Mouse (Mus musculus) forebrain, embryonic 16.5 days (tissue): ENCODE results near the gene Ctcf. TPM values are rescaled to one million over a fixed set of nuclear protein-coding genes. Genes with fewer than 3 reads are reported as not detected.
A peak's percentile ranks its signal among the peaks of the same experiment; 100 is the strongest.

Experiments used
- ATAC-seq: fragments of 200-750 bp; cut with Nextera tagmentation; 2 replicates; pipeline ENCODE4 v1.8.0; 2017; ENCODE audit warnings: mild to moderate bottlenecking, moderate library complexity
- H3K27ac ChIP-seq: fragments of 300-500 bp; sonication (generic); 2 replicates; pipeline ENCODE4 v1.5.1; 2014; ENCODE audit warnings: low read length, control low read depth
- H3K27me3 ChIP-seq: fragments of 300-500 bp; sonication (generic); replicated peaks from 2 replicates; pipeline ENCODE4 v1.6.1; 2014; ENCODE audit warnings: low read length; ENCODE audit not compliant: control insufficient read depth, insufficient read depth
- H3K36me3 ChIP-seq: fragments of 300-500 bp; sonication (generic); 2 replicates; pipeline ENCODE4 v1.6.1; 2014; ENCODE audit not compliant: control insufficient read depth, insufficient read depth
- H3K4me1 ChIP-seq: fragments of 300-500 bp; sonication (generic); replicated peaks from 2 replicates; pipeline ENCODE4 v1.6.1; 2014; ENCODE audit warnings: low read length; ENCODE audit not compliant: control insufficient read depth, insufficient read depth
- H3K4me2 ChIP-seq: fragments of 300-500 bp; sonication (generic); 2 replicates; pipeline ENCODE4 v1.6.1; 2014; ENCODE audit warnings: mild to moderate bottlenecking, low read length, control low read depth
- H3K4me3 ChIP-seq: fragments of 300-500 bp; sonication (generic); replicated peaks from 2 replicates; pipeline ENCODE4 v1.5.1; 2014; ENCODE audit warnings: mild to moderate bottlenecking, low read length, control low read depth
- H3K9ac ChIP-seq: fragments of 300-500 bp; sonication (generic); replicated peaks from 2 replicates; pipeline ENCODE4 v1.6.1; 2014; ENCODE audit warnings: low read depth, low read length, control low read depth
- H3K9me3 ChIP-seq: fragments of 300-500 bp; sonication (generic); 2 replicates; pipeline ENCODE4 v1.6.1; 2016; ENCODE audit warnings: low read length; ENCODE audit not compliant: control insufficient read depth
- WGBS: fragments of 180-500 bp; shearing (Covaris S2); extraction: QIAGEN DNeasy Blood & Tissue Kit; methylation state at CpG from one replicate; pipeline ENCODE4 v1.1.7; 2014; 5-methylcytosine and 5-hydroxymethylcytosine counted together
- polyA plus RNA-seq: library from polyadenylated mRNA; unstranded; fragments of >200 nt; fragmentation: Nextera tagmentation; extraction: Ambion mirVana; gene quantifications from 2 replicates; pipeline ENCODE4 v1.2.1, GENCODE M21; 2015

Ctcf gene
- polyA plus RNA-seq, 1 experiment from 2014 or later: 137 TPM

DNA sequence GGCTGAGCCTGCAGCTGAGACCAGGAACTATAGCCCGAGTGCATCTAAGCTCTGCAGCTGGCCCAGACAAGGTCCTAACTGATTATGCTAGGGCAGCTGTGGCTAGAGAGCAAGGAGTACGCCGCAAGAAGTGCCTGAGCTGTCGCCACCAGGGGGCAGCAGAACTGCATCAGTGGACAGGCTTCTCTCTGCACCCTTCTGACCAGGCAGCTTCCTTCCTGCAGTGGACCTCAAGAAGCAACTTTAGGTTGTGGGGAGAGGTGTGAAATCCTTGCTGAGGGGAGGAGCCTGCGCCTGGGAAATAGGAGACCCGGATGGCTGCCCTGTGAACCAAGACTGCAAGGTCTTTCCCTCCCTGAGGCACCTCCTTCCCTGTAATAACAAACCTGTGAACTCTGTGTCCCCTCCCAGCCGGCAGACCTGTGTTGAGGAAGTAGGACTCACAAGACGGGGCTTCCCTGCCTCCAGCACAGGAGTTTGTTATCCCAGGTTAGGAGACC lies 13.9 kb upstream of the Ctcf start:
- ATAC-seq: peak; percentile 86
- H3K36me3 ChIP-seq: peaks cover 18% of the 10 kb centered on the region
- H3K4me1 ChIP-seq: peaks cover 24% of the 10 kb centered on the region
- H3K27me3 ChIP-seq: no peaks in the 10 kb centered on the region
- H3K4me2 ChIP-seq: no peak overlapping the region
- peak overlapping the region; percentile 41; the same call in 1 of the 2 replicates for H3K27ac ChIP-seq
- H3K9me3 ChIP-seq: no peaks in the 10 kb centered on the region
- WGBS: 5% methylated on average over 7 of the region's 8 CpGs
- no peak overlapping the region for H3K9ac ChIP-seq
- no peak overlapping the region for H3K4me3 ChIP-seq

DNA sequence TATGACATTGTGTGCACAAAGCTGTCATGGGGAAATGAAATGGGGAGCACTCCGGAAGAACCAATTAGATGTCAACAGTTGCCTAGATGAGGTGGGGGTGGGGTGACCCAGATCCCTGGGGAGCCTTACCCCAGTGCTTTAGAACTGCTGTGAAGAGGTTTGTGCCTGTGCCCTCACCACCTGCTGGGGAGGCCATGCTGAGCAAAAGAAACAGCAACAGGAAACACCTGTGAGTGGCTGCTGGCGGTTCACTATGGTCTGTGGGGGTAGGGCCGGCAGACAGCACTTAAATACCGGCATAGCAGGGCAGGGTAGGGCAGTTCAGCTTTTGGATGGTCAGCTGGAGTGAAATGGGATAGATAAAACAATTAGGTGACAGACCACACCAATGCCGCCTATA lies 13.2 kb upstream of the Ctcf start:
- Histone ChIP-seq H3K27ac (no peak overlapping the region), H3K27me3 (no peaks in the 10 kb centered on the region), H3K4me2 (no peak overlapping the region), H3K36me3 (peaks cover 13% of the 10 kb centered on the region), H3K9ac (no peak overlapping the region), H3K9me3 (no peaks in the 10 kb centered on the region), H3K4me1 (peaks cover 24% of the 10 kb centered on the region), H3K4me3 (no peak overlapping the region)
- WGBS: 31% methylated on average over 5 of the region's 5 CpGs
- peak; percentile 0; the same call in 1 of the 2 replicates for ATAC-seq

GRCm38 (mm10) chr8:105623679-105624245 lies 12.6 kb upstream of the Ctcf start:
- WGBS: 60% methylated on average over 7 of the region's 7 CpGs
- H3K9ac ChIP-seq: no peak overlapping the region
- H3K4me1 ChIP-seq: peaks cover 24% of the 10 kb centered on the region
- no peaks in the 10 kb centered on the region for H3K27me3 ChIP-seq
- no peak for ATAC-seq
- H3K27ac ChIP-seq: no peak overlapping the region
- peaks cover 11% of the 10 kb centered on the region for H3K36me3 ChIP-seq
- no peak overlapping the region for H3K4me3 ChIP-seq
- no peaks in the 10 kb centered on the region for H3K9me3 ChIP-seq
- H3K4me2 ChIP-seq: no peak overlapping the region

GRCm38 (mm10) chr8:105624401-105624800 lies 12.0 kb upstream of the Ctcf start:
- H3K27me3 ChIP-seq: no peaks in the 10 kb centered on the region
- H3K27ac ChIP-seq: peak overlapping the region; percentile 61
- WGBS: 42% methylated on average over 3 of the region's 3 CpGs
- no peak overlapping the region for H3K4me3 ChIP-seq
- no peak overlapping the region for H3K9ac ChIP-seq
- H3K4me2 ChIP-seq: no peak overlapping the region
- ATAC-seq: no peak
- peaks cover 24% of the 10 kb centered on the region for H3K4me1 ChIP-seq
- peaks cover 11% of the 10 kb centered on the region for H3K36me3 ChIP-seq
- H3K9me3 ChIP-seq: no peaks in the 10 kb centered on the region

DNA sequence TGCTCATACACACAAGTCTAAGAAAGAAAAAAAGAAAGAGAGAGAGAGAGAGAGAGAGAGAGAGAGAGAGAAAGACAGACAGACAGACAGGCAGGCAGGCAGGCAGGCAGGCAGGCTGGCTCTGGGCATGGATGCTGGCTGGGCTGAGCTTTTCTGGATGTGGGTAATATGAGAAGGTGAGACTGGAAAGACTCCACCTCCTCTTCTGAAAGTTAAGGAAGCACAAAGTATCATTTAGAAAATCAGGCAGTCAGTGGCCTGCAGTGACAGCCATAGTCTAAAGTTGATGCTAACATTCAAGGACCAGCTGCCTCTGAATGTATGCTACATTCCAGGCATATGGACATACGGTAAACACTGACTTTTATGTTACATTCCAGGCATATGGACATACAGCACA lies 11.5 kb upstream of the Ctcf start:
- no peak overlapping the region for H3K9ac ChIP-seq
- ATAC-seq: no peak
- peaks cover 24% of the 10 kb centered on the region for H3K4me1 ChIP-seq
- H3K9me3 ChIP-seq: no peaks in the 10 kb centered on the region
- H3K27me3 ChIP-seq: no peaks in the 10 kb centered on the region
- H3K4me2 ChIP-seq: no peak overlapping the region
- WGBS: 60% methylated on average over 1 of the region's 1 CpGs
- no peak overlapping the region for H3K4me3 ChIP-seq
- peak overlapping the region; percentile 61 for H3K27ac ChIP-seq
- peaks cover 11% of the 10 kb centered on the region for H3K36me3 ChIP-seq

DNA sequence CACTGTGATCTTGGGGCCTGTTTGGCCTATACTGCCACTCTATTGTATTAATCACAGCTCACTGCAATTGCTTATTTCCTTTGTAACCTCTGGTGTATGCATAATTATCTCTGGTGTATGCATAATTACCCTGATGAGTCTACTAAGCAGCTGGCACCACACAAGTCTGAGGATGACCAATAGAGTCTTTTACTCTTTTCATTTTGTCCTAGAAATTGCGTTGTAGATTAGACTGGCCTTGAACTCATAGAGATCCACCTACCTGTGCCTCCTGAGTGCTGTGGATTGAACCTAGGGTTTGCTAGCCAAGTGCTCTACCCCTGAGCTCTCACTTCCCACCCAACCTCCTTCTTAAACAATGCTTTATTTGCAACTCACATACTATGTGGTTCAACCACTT lies 10.3 kb upstream of the Ctcf start:
- peaks cover 24% of the 10 kb centered on the region for H3K4me1 ChIP-seq
- no peaks in the 10 kb centered on the region for H3K27me3 ChIP-seq
- H3K27ac ChIP-seq: no peak overlapping the region
- H3K4me3 ChIP-seq: no peak overlapping the region
- H3K36me3 ChIP-seq: peaks cover 3% of the 10 kb centered on the region; the same call in 1 of the 2 replicates
- no peaks in the 10 kb centered on the region for H3K9me3 ChIP-seq
- no peak for ATAC-seq
- no peak overlapping the region for H3K4me2 ChIP-seq
- WGBS: 58% methylated on average over 1 of the region's 1 CpGs
- H3K9ac ChIP-seq: no peak overlapping the region

- 94% methylated on average over 4 of the region's 4 CpGs for WGBS
- ATAC-seq: no peak
- H3K4me3 ChIP-seq: no peak overlapping the region
- no peaks in the 10 kb centered on the region for H3K9me3 ChIP-seq
- no peaks in the 10 kb centered on the region for H3K36me3 ChIP-seq
- no peak overlapping the region for H3K9ac ChIP-seq
- H3K27ac ChIP-seq: no peak overlapping the region
- no peaks in the 10 kb centered on the region for H3K27me3 ChIP-seq
- H3K4me1 ChIP-seq: peaks cover 8% of the 10 kb centered on the region
- H3K4me2 ChIP-seq: no peak overlapping the region
Observed at GRCm38 (mm10) chr8:105629337-105629736, 7.0 kb upstream of the Ctcf start.

- WGBS: 89% methylated on average over 2 of the region's 2 CpGs
- Histone ChIP-seq H3K36me3 (no peaks in the 10 kb centered on the region), H3K27ac (no peak overlapping the region), H3K4me1 (peaks cover 24% of the 10 kb centered on the region), H3K4me3 (no peak overlapping the region), H3K27me3 (no peaks in the 10 kb centered on the region), H3K9me3 (no peaks in the 10 kb centered on the region), H3K9ac (no peak overlapping the region), H3K4me2 (peak overlapping the region; percentile 84; the same call in 1 of the 2 replicates)
- no peak for ATAC-seq
Observed at GRCm38 (mm10) chr8:105634771-105635458, 1.5 kb upstream of the Ctcf start.

DNA sequence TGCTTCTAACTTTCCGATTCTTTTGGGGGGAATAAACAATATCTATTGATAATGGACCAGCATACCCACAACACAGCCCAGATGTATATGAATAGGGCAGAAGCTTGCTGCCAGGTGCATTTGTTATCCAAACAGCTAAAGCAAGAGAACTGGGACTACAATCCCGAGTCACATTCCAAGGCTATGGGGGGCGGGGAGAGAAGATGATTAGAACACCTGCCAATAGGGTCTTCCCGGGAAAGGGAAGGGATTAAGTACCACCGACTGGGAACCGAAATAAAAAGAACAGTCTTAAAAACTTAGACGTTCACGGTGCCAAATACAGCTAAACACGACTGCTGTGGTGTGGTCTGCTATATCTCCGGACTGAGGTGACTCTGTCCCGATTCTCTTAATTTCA lies 887 bp upstream of the Ctcf start:
- Histone ChIP-seq H3K4me1 (peaks cover 25% of the 10 kb centered on the region), H3K4me2 (peak overlapping the region; percentile 84), H3K4me3 (peak overlapping the region; percentile 99), H3K9me3 (no peaks in the 10 kb centered on the region), H3K27ac (peak overlapping the region; percentile 100), H3K27me3 (no peaks in the 10 kb centered on the region), H3K9ac (peak overlapping the region; percentile 100), H3K36me3 (no peaks in the 10 kb centered on the region)
- ATAC-seq: no peak
- WGBS: 1% methylated on average over 11 of the region's 11 CpGs
